Mouse (Mus musculus) heart, adult 2 months (tissue): ENCODE measurements at regions not wholly inside any gene's neighbourhood (a gene's known extent, or its start where the extent isn't known, plus 50 kb on each side); places are given as distances from the start of the nearest gene placed in this dataset.

Source experiments
- CTCF ChIP-seq: fragments of 200-600 bp; IDR thresholded peaks from 2 replicates; pipeline ENCODE4 v1.8.1; 2022; ENCODE audit warnings: antibody characterized with exemption, mild to moderate bottlenecking, moderate library complexity
- POLR2A ChIP-seq: fragments of 200-500 bp; IDR thresholded peaks from 2 replicates; pipeline ENCODE4 v1.6.1; 2011; ENCODE audit warnings: mild to moderate bottlenecking, low read depth, low read length, control low read depth; ENCODE audit not compliant: insufficient read depth

DNA sequence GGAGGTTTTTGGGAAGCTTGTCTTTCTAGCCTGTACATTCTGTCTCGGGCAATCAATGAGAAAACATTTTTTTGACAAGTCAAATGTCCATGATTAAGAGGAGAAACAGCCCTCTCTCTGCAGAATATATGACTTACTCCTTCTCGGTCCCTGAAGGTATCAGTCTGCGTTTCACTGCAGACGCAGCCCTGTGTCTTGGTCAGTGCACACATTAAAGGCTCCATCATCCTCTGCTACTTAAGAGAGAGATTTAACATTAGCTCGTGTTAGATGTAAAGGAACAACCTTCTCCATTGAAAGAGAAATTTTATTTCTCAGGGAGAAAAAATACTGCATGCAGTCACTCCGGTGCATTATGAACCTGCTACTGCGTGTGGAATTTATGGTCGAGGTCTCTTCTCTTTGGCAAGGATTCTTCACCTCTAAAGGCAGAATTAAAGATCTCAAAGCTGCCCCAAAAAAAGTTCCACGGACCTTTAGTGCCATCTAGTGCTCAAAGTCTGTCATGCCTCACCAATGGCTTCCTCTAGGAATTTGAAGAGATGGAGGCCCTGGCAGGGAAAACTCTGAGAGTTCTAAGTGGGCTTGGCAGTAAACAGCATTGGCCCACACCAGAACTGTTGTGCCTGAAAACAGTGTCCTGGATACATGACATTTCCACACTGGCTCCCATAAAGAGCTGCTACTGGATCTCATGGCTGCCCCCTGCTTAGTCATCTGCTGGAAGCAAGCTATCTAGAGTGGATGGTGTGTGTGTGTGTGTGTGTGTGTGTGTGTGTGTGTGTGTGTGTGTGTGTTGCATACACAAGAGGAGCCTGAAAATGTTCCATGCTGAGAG is 102.3 kb upstream of the Noct start:
- TF ChIP-seq CTCF (peak; percentile 90), POLR2A (no peak)
